Mouse (Mus musculus) urinary bladder, postnatal 4 days (tissue): ENCODE results near the gene Fam53b.
"Not testable (repeated sequence)": the region's sequence is repeated elsewhere in the genome, so short reads cannot be mapped to it uniquely, and the experiment has no call there.

ENCODE experiments used
- DNase-seq, 2 experiments: peaks; one replicate each; pipeline ENCODE4 v3.0.0; 2021 to 2022; ENCODE audit warnings: low spot score in 2 of 2

Fam53b gene

GRCm38 (mm10) chr7:132683923-132684322, 129.8 kb downstream of the Fam53b start:
- DNase-seq: no peak

GRCm38 (mm10) chr7:132682901-132683300, 130.8 kb downstream of the Fam53b start:
- no peak for DNase-seq

- DNase-seq: no peak
These were observed 131.3 kb downstream of the Fam53b start for GRCm38 (mm10) chr7:132682336-132682735.

DNA sequence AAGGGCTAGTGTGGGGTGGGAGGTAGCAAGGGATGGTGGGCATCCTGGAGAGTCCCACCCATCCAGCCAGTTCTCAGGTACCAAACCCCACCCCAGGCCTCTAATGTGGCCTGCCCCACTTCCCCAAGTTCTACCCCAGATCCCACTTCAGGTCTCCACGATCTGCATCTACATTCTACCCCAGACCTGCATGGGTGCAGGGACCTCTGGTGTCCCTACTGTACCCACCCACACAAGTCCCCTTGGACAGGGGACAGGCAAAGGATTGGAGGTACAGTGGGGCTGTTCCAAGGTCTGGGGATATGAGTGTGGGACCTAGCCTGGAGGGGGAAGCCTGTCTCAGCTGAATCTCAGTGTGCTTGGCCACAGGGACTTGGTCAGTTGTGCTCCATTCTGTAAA, 131.9 kb downstream of the Fam53b start:
- DNase-seq: no peak

GRCm38 (mm10) chr7:132681296-132681695, 132.4 kb downstream of the Fam53b start:
- no peak for DNase-seq

DNA sequence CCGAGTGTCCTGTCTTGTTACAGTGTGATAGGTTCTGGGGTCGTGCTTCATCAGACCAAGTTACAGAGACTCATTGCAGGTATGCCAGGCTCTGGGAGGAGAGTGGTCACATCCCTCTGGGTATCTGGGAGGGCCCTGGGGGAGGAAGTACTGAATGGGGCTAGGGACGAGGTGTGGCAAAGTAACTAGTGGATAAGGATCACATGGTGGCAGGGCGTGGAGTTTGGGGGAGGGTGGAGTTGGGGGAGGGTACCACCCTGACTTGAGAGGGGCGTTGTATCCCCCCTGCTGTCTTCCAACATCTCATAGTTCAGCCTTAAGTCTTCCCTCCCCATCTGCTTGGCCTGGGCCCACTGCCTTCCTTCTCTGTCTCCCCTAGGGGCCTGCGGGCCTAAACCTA, 134.1 kb downstream of the Fam53b start:
- DNase-seq: no peak

- DNase-seq: no peak
These were observed 134.6 kb downstream of the Fam53b start for GRCm38 (mm10) chr7:132679117-132679516.

DNA sequence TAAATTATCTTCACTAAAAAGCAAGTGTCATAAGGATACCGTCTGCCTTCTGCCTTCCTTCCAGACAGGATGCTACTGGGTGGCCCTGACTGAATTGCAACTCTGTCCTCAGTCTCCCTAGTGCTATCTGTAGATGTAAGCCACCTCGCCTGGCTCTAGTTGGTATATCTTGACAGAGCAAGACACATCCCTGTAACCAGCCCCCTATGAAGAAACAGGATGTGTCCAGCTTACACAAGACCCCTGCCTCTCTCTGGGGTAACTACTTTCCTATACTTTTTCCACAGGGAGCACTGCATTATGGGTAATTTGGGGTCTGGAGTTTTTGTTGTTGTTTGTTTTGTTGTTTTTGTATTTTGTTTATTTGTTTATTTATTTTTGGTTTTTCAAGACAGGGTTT, 137.8 kb downstream of the Fam53b start:
- no peak for DNase-seq

DNA sequence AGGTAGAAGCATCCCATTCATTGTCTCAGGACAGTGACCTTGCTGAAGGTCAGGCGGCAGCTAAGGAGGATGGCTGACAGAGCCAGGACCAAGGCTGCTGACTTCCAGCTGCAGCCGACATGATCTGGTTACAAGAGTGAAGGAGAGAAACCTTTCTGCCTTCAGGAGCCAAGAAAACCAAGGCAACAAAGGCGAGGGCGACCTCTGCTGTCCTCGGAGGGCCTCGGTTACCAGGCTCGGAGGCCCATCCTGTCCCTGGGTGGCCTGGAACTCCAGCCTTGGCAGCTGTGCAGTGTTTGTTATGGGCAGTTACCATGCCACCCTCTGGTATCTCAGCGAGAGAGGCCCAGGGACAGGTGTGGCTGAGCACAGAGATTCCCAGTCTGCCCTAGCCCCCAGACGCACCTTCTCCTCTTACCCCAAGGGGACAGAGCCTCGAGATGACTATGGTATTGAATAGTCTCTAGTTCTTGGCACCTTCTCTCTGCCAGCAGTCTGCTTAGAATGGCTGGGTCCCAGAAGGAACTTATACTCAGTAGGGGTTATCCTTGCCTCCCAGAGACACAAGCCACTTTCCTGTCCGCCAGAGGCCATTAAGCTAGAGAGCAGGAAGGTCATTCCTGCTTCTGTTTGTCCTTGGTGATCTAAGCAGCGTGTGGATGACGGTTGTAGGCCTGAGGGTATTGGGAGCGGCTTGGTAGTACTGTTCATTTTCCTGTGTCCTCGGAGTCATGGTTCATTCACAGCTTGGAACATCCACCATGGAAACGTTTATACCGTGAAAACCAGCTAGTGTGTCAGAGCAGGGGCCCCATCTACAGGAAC, 139.5 kb downstream of the Fam53b start:
- peak in 1 of 2 experiments; percentile 54 for DNase-seq

GRCm38 (mm10) chr7:132672481-132672959, 141.2 kb downstream of the Fam53b start:
- no peak for DNase-seq

- peak in 1 of 2 experiments; percentile 68 for DNase-seq
These were observed 142.9 kb downstream of the Fam53b start for GRCm38 (mm10) chr7:132670863-132671165.

GRCm38 (mm10) chr7:132669999-132670862, 143.5 kb downstream of the Fam53b start:
- no peak for DNase-seq

GRCm38 (mm10) chr7:132668604-132669003, 145.1 kb downstream of the Fam53b start:
- no peak for DNase-seq

- no peak for DNase-seq
These were observed 147.2 kb downstream of the Fam53b start for GRCm38 (mm10) chr7:132666516-132666915.

- DNase-seq: no peak
These were observed 147.9 kb downstream of the Fam53b start for GRCm38 (mm10) chr7:132665664-132666382.

DNA sequence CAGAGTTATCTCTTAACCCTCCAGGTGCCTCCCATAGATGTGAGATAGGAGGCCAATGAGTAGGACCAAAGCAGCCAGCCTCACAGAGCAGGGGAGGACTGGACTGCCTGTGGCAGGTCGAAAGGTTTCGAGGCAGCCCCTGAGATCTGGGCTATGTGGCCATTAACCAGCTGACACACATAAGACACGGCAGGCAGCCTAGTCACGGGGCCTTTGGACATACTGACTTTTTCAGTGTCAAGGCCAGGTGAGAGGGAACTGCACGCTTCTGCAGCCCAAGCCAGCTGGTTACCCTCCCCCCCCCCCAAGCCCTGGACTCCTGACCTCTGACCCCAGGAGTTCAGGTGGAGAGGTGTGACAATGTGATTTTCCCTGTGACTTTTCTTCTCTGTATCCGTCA, 148.9 kb downstream of the Fam53b start:
- no peak for DNase-seq

DNA sequence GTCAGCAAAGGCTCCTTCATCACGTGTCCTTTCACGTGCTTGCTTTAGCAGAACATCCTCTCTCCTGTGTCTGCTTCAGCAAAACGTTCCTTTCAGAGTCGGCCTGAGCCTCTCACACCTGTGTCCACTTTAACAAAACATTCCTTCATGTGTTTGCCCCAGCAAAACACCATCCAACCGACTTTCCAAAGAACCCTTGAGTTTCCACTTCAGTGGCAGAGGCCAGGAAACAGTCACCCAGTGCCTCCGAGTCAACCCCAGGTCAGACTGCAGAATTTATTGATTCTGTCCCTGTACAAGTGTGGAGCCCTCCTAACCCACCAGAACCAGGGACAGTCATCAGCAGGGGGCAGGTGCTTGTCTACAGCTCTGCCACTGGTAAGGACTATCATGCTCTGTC, 150.9 kb downstream of the Fam53b start:
- DNase-seq: not testable (repeated sequence)
